Mouse (Mus musculus) neutrophil, adult 5-6 weeks (primary cell): ENCODE data around the gene Nucb1. TPM values are rescaled to one million over a fixed set of nuclear protein-coding genes. Genes with fewer than 3 reads are reported as not detected.
A peak's percentile ranks its signal among the peaks of the same experiment; 100 is the strongest.
"Not testable (repeated sequence)": the region's sequence is repeated elsewhere in the genome, so short reads cannot be mapped to it uniquely, and the experiment has no call there.

Experiments used
- ATAC-seq: fragments of 151-379, 151-347 bp; 2 replicates; pipeline ENCODE4 v1.8.0; 2017; ENCODE audit warnings: mild to moderate bottlenecking, moderate TSS enrichment; ENCODE audit not compliant: insufficient number of reproducible peaks, poor library complexity, low FRiP score, severe bottlenecking; ENCODE audit errors: extremely low read depth
- total RNA-seq: library from RNA; stranded (forward); fragments of 200-1000 nt; gene quantifications from 2 replicates; pipeline ENCODE4 v1.2.3, GENCODE M21; 2017

Nucb1 gene
- total RNA-seq, 1 experiment from 2014 or later, result 101 TPM

DNA sequence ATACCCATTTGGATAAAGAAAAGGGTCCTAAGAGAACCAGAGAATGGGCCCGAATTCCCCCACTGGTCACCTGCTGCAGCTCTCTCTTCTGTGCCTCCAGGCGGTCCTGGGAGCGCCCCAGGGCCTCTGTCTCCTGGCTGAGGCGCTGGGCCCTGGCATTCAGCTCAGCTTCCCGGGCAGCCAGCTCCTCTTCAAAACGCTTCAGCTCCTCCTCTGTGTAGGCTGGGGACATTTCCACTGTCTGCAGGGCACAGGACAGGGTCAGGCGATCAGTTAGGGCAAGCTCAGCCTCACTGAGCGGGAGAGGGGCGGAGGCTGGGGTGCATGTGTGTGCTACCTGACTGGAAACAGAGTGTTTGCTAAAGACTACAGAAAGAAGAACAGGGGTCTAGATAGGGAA lies 15.7 kb downstream of the Nucb1 start:
- no peak for ATAC-seq

DNA sequence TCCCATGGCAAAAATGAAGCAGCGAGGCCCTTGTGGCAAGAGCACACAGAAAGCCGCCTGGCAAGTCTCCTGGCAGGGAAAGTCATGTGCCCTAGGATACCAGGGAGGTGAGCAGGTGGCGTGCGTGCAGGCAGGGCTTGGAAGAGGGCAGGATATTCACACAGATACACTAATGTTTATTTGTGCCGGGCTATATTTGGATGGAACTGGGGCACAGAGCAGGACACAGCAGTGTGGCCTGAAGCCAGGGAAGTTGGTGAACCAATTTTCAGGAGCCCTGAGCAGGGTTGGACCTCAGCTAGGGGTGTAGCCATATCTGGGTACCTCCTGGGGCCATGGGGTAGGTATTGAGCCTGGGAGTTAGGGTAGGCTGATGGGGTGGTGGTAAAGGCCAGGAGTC lies 17.3 kb downstream of the Nucb1 start:
- no peak for ATAC-seq

DNA sequence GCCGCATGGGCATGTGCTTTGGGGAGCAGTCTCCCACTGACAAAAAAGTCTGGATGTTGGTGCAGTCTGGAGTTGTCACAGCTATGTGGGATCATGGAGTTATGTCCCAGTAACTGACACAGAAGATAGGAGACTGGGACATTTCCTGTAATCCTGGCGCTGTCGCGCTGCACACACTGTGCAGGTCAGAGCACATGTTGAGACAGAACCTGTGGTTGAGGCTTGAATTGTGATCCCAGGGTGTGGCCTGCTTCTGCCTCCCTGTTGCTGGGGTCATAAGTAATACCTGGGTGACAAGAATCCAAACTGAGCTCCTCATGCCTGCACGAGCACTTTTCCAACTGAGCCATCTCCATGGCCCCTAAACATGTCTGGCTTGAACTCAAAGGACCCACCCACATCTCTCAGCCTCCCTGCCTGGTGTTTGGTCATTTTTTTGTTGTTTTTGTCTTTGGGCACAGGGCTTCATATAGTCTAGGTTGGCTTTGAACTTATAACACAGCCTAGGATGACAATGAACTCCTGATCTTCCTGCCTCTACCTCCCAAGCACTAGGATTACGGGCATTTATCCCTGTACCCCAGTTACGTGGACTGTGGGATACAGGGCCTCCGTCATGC lies 17.9 kb downstream of the Nucb1 start:
- no peak for ATAC-seq

DNA sequence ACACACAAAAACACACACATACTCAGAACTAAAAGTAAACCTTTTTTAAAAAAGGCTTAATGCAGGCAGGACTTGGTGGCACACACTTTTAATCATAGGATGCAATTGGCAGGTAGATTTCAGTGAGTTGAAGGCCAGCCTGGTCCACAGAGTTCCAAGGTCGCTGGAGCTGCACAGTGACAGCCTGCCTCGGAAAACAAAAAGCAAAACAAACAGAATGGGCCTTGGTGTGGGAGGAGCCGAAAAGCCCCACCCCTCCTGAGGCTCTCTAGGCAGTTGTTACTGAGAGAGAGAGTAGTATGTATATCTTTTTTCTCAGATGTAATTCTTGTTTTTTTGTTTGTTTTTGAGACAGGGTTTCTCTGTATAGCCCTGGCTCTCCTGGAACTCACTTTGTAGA lies 18.9 kb downstream of the Nucb1 start:
- no peak for ATAC-seq

DNA sequence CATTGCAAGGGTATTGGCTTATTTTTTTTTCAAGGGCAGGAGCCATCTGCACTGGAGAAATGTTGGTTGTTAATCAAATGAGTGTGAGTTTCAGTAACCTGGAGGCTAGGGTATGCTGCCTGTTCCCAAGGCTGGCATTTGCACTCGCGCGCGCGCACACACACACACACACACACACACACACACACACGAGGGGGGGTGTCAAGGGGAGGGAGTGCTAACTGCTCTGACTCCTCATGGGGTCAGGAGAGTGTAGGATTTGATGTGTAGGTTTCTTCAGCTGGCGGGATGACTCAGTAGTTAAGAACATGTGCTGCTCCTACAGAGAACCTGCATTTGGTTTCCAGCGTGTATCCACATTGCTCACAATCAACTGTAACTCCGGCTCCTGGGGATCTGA lies 19.4 kb downstream of the Nucb1 start:
- no peak for ATAC-seq

DNA sequence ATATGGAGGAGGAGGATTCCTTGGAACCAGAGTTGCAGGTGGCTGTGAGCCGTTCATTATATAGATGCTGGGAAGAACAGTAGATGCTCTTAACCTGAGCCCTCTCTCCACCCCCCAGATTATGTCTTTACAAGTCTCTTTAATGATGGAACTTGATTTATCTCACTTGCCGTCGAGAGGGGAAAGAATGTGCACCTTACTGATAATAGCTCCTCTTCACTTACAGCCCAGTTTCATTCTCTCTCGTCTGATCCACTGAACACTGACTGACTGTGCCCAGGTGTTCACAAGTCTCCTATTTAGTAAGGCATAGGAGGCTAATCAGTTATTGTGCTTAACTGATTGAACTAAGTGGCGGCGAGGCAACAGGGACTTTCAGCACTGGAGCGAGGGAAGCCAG lies 20.6 kb downstream of the Nucb1 start:
- ATAC-seq, result no peak

DNA sequence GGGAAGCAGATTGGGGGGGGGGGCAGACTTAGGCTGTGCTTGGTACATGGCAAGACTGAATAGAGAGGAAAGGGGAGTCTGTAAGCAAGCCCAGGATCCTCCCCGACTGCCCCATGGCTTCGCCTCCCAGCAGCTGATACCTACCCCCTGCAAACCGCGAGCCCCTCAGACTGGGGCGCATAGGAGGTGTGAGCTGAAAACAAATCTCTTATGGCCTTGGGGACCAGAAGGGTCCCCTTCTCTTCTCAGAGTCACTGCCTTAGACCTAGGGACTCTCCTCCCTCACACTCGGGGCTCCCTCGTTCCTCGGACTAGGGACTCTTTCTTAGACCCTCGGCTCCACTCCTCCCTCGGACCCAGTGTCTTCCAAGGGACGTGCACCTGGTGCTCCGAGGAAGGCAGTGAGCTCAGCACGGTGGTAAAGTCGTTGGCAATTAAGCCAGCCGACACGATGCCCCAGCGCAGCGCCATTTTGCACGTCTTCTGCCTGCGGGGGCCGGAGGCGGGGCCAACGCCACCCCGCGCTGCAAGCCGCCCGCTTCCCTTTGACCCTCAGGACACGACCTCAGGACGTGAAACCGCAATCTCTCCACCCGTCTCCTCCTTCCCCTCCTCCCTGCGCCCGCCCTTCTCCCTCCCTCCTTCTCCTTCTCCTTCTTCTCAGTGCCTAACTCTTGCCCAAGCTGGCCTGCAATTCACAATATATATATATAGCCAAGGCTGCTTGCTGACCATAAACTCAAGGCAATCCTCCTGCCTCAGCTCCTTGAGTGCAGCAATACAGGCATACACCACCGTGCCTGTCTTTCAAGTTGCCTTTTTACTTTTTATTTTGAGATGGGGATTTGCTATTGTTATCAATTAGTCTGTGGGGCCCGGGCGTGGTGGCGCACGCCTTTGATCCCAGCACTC lies 21.7 kb downstream of the Nucb1 start, which contains the start of gene Dhdh:
TSS of gene Dhdh (minus strand) at position 513 of the 912 bp plus-strand sequence.
- peak; percentile 60 for ATAC-seq

DNA sequence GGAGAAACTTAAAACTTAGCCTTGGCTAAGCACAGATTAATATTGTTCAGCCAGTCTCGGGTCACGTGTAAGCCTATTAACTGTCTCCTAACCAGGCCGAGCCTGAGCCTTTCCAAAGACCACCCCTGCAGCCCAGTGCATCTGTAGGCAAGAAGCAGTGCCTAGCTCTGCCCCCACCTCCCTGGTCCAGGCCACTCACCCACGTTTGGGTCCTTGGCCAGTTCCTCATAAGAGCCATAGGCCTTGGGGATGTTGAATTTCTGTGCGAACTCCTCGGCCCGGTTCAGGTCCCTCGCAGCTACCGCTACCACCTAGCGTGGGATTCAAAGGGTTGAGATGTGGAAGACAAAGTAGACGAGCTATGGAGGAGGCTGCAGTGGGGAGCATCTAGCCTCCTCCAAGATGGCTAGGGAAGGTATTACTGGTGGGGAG lies 22.3 kb downstream of the Nucb1 start:
- ATAC-seq, result no peak

DNA sequence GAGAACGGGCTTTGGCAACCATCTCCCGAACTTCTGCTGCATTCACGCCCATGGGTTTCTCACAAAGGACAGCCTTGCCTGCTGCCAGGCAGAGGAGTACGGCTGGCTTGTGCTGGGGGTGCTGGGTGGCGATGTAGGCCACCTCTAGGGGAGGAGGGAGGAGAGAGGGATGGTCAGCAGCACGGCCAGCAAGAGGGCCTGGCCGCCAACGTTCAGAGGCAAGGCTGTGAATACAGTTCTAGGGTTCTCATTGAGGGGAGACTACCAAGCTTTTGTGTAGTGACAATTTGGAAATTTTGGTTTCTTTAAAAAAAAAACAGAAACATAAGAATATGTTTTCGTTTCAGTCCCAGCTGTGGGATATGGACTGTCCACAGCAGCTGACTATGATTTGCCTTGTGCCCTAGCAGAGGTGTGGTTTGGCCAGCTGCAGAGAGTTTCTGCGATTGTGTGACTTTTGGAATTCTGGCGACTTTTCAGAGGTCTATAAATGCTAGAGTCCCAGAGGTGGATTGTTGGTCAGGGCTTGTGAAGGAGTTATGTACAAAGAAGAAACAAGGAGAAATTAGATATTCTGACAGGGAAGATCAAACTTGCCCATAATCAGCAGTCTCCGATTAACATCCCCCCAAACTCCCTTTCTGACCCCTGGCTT lies 23.3 kb downstream of the Nucb1 start, which contains the start of gene Gm45808:
TSS of gene Gm45808 (minus strand) at position 51 of the 655 bp plus-strand sequence.
- no peak for ATAC-seq

DNA sequence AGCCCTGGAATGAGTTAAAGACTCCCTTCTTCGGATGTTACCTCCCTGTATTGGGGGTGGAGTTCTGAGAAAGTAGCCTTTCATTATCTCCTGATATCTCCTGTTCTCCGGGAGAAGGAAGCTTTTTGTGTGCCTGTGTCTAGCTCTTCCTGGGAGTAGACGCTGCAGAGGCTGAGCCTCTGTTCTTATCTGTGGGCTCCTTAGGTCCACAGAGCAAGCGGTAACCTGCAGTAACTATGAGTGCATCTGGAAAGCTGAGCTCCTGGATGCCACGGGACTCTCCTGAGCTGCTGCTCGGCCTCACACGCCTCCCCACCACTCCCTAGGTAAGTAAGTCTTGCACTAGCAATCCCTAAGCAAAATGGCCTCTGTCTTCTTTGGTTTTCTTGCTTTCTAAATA lies 24.0 kb downstream of the Nucb1 start:
- ATAC-seq, result no peak

DNA sequence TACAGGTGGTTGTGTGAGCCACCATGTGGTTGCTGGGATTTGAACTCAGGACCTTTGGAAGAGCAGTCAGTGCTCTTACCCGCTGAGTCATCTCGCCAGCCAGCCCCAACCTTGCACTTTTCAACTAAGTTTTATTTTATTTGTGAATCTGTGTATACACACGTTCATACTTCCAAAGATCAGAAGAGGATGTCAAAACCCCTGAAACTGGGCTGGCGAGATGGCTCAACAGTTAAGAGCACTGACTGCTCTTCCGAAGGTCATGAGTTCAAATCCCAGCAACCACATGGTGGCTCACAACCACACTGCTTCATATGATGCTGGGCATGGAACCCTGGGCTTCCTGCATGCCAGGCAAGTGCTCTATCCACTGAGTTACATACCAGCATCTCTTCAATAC lies 25.2 kb downstream of the Nucb1 start:
- ATAC-seq, result not testable (repeated sequence)

DNA sequence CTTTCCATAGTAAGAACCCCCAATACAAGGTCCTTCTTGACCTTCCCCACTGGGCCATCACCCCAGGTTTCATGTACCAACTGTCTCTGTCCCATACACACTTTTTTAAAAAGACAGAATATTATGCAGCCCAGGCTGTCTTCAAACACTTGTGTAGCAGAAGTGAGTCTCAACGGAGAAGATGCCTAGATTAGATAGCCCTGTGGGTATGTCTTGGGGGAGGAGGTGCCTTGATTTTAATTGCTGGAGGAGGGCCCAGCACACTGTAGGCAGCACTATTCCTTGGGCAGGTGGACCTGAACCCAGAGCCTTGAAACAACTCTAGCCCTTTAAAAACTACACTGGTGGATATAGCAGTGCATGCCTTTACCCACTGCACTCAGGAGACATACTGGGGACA lies 28.0 kb downstream of the Nucb1 start:
- no peak for ATAC-seq

DNA sequence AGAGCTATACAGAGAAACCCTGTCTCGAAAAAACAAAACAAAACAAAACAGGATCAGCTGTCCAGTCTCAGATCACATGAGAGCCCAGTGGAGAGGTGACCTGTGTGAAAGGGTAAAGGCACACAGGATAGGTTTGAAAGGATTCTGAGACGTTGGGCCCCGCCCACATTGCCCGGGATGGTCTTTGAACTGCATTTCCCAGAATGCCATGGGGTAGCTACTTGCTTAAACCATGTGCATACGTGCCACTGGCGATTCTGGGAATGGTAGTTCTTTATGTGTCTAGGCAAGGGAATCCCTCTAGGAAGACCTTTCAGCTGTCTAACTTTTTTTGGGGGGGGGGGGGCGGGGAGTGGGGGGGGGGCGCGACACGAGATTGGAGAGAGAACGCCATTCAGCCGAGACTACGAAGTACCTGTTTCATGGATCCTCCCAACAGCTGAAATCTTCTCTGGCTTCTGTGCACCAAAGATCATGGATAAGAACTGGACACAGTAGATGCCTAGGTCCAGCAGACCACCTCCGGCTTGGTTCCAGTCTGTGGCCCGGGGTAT lies 28.8 kb downstream of the Nucb1 start, which contains the start of gene Tulp2:
TSS of gene Tulp2 (plus strand) at position 504 of the 554 bp plus-strand sequence.
- peak; percentile 61; the same call in 1 of the 2 replicates for ATAC-seq

DNA sequence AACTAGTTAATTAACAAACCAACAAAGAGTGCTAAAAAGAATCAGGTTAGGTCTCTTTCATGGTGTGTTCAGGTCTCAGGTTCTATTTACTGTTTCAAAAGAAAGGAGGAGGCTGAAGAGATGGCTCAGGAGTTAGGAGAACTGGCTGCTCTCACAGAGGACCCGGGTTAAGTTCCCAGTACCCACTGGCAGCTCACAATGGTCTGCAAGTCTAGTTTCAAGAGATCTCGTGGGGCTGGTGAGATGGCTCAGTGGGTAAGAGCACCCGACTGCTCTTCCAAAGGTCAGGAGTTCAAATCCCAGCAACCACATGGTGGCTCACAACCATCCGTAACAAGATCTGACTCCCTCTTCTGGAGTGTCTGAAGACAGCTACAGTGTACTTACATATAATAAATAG lies 29.9 kb downstream of the Nucb1 start:
- ATAC-seq, result not testable (repeated sequence)

DNA sequence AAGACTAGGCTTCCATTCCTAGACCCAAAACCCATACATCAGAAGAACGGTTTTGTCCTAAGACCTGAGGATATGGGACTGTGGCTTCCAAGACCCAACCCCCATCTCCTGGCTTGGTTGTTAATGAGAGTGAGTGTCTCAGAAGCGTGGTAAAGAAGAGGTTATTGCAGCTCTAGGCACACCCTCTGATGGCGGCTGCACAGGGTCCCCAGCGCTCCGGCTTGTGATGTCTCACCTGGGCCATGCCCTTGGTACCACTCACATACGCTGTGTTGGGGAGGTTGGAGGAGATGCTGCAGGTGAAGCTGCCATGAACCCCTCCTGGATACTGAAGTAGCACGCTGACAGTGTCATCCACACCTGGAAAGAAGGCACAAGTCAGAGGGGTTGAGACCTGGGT lies 31.4 kb downstream of the Nucb1 start:
- no peak for ATAC-seq

DNA sequence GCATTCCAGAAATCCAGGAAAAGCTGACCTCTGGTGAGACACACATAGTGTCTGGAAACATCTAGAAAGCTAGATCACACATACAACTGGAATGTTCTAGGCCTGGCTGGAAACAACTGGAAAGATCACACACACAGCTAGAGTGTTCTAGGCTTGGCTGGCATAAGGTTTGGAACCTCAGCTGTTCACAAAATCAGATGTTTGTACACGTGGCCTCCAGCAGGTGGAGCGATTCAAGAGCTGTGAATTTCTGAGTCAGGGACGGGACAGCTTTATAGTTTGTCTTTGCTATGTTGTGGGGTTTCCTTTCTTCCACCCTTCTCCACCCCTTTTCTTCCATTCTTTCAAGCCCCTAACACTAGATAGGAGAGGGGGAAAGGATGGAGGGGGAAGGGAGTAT lies 33.2 kb downstream of the Nucb1 start:
- ATAC-seq, result peak; percentile 71

DNA sequence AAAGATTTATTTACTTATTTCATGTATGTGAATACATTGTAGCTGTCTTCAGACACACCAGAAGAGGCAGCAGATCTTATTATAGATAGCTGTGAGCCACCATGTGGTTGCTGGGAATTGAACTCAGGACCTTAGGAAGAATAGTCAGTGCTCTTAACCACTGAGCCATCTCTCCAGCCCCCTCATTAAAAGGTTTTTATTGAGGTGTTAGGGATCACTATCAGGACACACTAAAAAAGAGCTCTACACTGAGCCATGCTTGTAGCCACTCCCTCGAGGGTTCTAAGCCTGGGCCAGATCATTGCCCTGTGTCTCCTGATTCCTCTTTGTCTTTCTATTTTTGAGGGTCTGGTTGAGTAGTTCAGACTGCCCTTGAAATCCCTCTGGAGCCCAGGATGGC lies 33.8 kb downstream of the Nucb1 start:
- ATAC-seq, result no peak

DNA sequence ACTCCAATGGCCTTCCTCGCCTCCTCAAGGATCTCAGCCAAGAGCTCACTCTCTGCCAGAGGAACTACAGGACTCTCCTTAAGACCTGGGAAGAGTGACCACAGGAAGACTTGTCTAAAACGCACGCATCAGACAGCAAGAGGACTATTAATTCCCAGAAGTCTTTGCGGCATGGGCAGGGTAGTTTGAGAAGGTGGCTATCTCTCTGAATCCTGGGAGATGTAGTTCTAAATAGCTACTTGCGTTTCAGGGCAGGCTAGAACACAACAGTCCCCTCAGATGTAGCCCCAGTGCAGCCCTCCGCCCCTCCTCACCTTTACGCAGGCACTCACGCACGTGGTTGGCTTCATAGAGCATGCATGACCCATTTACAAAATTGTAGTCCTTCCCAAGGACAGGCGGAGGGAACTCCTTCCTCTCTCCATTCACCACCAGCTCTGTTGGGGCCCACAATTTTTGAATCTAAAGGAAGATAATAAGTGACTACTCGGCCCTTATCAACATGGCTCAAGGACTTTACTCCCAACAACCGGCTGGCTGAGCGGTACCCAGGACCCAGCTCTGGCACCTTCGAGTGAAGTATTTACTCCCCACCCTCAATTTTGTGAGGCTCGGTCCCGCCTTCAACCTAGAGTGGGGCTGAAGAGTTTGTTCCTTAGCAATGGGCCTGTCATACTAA lies 34.8 kb downstream of the Nucb1 start:
- no peak for ATAC-seq

DNA sequence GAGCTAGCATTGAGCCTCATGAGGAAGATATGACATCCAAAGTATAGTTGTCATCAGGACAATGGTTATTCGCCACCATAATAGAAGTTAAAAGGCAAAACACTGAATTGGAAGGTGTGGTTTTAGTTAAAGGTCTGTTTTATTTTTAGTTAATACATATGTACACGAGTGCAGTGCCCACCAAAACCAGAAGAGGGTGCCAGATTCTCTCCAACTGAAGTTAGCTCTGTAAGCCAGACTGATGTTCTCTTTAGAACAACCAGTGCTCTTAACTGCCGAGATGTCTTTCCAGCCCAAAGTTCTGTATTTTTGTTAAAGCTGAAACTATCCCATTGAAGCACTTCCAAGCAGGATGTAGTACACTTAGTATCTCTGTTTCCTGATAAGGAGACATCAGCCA lies 39.3 kb downstream of the Nucb1 start:
- peak; percentile 73 for ATAC-seq
